Mouse (Mus musculus) myocyte (in vitro differentiated cells): ENCODE data around the gene Nek7.

Source experiments
- CEBPB ChIP-seq: IDR thresholded peaks from 2 replicates; pipeline ENCODE4 v1.6.1; 2011; ENCODE audit warnings: mild to moderate bottlenecking, moderate library complexity; ENCODE audit not compliant: poor library complexity, insufficient read depth, severe bottlenecking
- E2F4 ChIP-seq: IDR thresholded peaks from one replicate; pipeline ENCODE4 v1.6.1; 2011; ENCODE audit warnings: mild to moderate bottlenecking, control low read depth, moderate library complexity; ENCODE audit not compliant: insufficient read depth
- MAX ChIP-seq: IDR thresholded peaks from one replicate; pipeline ENCODE4 v1.6.1; 2011; ENCODE audit warnings: low read depth, mild to moderate bottlenecking, control low read depth
- MYOG ChIP-seq, 3 experiments: IDR thresholded peaks; one replicate each; pipeline ENCODE4 v1.6.1; 2011; ENCODE audit warnings: control low read depth in 2 of 3, low read depth in 2 of 3, mild to moderate bottlenecking in 2 of 3; ENCODE audit not compliant: insufficient read length in 2 of 3, control insufficient read depth in 1 of 3, insufficient read depth in 1 of 3
- POLR2A ChIP-seq: IDR thresholded peaks from one replicate; pipeline ENCODE4 v1.6.1; 2011; ENCODE audit warnings: low read depth, mild to moderate bottlenecking, control low read depth, moderate library complexity; ENCODE audit not compliant: insufficient read length
- REST ChIP-seq: IDR thresholded peaks from one replicate; pipeline ENCODE4 v1.6.1; 2011; ENCODE audit warnings: mild to moderate bottlenecking, control low read depth, moderate library complexity; ENCODE audit not compliant: insufficient read depth, insufficient read length
- TCF12 ChIP-seq: IDR thresholded peaks from one replicate; pipeline ENCODE4 v1.6.1; 2011; ENCODE audit warnings: mild to moderate bottlenecking, control low read depth; ENCODE audit not compliant: poor library complexity, insufficient read depth, severe bottlenecking
- USF1 ChIP-seq: IDR thresholded peaks from one replicate; pipeline ENCODE4 v1.6.1; 2011; ENCODE audit warnings: low read depth, mild to moderate bottlenecking, control low read depth, moderate library complexity

DNA sequence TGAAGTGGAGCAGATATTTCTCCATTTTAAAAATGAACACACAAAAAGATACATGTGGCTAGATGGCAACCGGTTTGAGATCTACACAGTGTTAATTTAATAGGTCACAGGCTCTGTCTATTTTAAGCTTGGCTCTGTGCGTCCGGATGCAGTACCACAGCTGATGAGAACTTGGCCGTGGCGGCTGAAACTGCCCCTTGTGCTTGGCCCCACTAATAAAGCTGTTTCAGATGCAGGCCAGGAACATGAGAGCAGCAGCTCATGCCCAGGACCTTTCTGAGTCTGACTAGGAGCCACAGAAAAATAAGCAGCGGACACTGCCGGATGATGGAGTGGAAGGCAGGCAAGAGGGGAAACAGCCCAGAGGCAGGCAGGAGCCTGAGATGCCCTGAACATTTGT is 43.1 kb downstream of the Nek7 start:
- TF ChIP-seq POLR2A: no peak
- TF ChIP-seq MAX: no peak
- no peak for TF ChIP-seq TCF12
- no peak for TF ChIP-seq USF1
- no peak for TF ChIP-seq CEBPB
- no peak for TF ChIP-seq E2F4
- TF ChIP-seq MYOG (IDR thresholded peaks at IDR 0.05; ENCODE audit: control insufficient read depth in 1 of 3, insufficient read depth in 1 of 3, insufficient read length in 2 of 3, low read depth in 2 of 3): no peak
- TF ChIP-seq REST: no peak
